Mouse (Mus musculus) kidney, adult 18-20 months (tissue): ENCODE measurements around the gene Pi4k2b.
A peak's percentile ranks its signal among the peaks of the same experiment; 100 is the strongest.

Source experiments
- DNase-seq: peaks from one replicate; pipeline ENCODE4 v3.0.0; 2021

Pi4k2b gene

DNA sequence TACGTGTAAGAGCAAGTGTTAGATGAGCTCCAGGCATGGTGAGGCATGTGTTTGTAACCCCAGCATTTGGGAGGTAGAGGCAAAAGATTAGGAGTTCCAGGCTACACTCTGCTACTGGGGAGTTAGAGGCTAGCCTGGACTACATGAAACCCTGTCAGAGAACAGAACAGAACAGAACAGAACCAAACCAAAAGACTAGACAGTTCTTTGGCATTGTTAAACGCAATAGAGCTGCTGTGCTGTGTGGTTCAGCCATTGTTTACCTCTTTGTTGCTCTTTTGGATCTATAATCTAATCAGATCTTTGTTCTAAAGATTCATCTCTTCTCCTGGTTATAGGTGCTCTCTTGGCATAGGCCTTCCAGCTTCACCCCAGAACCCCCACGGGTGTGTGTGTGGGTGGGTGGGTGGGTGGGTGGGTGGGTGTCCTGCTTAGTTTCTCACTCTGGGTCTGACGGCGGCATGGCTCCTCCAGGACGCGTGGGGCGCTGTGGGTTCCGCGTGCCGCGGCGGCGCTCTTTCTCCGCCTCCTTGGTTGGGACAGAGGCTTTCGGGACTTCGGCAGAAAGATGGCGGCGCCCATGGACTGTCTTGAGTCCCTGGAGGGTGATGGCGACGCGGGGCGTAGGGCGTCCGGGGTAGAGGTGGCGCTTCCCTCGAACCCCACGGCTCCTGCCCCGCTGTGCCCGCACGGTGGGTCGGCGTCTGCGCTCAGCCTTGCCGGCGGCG lies 41.3 kb downstream of the Pi4k2b start:
- peak; percentile 89 for DNase-seq

DNA sequence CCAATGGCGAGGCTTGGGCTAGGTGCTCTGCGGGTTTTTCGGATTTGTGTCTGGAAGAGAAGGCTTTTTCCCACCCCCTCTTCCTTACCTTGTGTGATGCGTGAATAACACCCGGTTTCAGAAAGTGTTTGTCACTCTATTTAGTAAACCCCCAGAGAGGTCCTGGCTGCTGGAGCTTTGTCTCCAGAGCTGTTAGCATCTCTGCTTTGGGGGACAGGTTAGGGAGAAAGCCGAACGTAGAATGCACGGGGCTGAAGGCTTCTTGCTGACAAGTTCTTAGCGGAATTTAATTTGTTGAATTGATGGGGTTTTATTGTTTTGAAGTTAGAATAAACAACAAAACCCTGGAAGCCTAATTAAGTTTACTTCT lies 41.9 kb downstream of the Pi4k2b start:
- no peak for DNase-seq

- no peak for DNase-seq
Observed at GRCm38 (mm10) chr5:52783957-52784356, 42.6 kb downstream of the Pi4k2b start.

- DNase-seq, result no peak
Observed at GRCm38 (mm10) chr5:52786556-52787322, 45.4 kb downstream of the Pi4k2b start.

GRCm38 (mm10) chr5:52793230-52793629 lies 51.9 kb downstream of the Pi4k2b start:
- DNase-seq, result no peak

DNA sequence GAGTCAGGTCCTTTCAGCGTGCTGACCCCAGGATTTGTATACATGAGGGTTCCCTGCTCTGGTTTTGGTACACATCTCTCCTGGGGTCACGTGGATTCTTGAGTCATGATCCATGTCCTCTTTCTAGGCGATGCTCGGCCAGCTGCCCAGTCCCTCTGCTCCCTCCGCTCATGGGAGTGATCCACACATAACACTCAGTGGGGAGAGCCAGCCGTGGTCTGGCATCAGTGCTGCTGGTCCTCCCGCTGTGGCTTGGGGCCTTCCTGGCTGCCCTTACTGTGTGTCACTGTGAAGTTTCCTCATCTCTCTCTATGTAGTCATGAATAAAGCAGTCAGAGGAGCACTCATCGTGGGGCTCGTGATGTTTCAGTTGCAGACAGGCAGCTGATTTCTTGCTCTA lies 52.7 kb downstream of the Pi4k2b start:
- no peak for DNase-seq

DNA sequence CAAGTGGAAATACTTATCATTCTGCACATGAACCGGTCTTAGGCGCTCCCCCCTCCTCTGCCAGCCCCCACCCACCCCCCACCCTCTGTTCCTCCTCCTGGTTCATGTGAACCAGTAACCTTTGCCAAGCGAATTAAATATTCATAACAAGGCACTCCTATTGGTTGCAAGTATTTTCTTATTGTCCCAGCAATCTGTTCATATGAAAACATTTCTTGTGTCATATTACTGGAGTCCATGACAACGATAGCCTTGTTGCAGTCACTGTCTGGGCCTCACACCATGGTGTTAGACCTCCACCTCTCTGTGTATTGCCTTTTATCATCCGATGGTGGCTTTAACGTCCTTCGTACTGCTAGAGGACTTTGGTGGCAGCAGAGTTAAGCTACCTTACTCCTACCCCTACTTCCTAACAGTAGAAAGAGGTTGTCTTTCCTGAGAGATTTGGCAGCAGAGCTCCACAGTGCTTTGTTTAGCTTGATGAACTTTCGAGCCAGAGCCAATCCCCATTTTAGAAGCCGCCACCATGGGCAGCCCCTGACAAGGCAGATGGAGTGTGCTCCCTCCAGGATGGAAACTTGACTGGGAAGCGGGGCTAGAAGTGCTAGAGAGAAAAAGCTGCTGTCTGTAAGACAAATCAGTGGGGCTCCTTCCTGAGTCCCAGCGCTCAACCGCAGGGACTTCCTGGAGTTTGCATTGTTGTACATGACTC lies 58.1 kb downstream of the Pi4k2b start:
- no peak for DNase-seq

- DNase-seq, result no peak
Observed at GRCm38 (mm10) chr5:52805801-52806200, 64.4 kb downstream of the Pi4k2b start.

GRCm38 (mm10) chr5:52806349-52806748 lies 65.0 kb downstream of the Pi4k2b start:
- no peak for DNase-seq

GRCm38 (mm10) chr5:52807030-52807429 lies 65.7 kb downstream of the Pi4k2b start:
- no peak for DNase-seq

DNA sequence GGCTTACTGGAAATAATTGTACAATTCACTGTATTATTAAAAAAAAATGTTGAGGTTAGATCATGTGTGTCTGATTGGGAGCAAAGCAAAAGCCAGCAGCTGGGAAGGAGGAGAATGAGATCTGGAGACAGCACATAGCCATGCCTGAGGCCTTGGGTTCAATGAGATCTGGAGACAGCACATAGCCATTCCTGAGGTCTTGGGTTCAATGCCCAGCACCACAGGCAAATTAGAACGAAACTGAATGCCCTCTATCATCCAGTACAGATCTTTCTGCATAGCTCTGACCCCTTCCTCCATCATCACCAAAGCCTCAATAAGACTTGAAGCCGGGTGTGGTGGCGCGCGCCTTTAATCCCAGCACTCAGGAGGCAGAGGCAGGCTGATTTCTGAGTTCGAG lies 69.1 kb downstream of the Pi4k2b start:
- no peak for DNase-seq

DNA sequence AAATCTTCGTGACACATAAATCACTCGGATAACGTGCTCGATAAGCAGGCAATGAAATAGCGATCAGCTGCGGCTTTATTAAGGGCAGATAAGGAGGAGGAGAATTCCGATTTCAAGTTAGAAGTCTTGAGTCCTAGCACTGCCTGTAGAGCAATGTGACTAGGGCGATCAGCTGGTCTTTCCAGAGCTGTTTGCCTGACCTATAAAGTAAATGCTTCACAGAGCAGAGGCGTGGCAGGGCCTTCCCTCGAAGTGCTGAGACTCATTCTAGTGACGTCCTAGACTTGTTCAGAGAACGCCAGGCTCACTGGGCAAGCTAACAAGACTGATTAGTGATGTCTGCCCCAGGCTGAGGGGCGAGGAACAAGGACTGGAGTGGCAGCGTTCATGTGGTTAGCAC lies 69.7 kb downstream of the Pi4k2b start:
- DNase-seq, result no peak

DNA sequence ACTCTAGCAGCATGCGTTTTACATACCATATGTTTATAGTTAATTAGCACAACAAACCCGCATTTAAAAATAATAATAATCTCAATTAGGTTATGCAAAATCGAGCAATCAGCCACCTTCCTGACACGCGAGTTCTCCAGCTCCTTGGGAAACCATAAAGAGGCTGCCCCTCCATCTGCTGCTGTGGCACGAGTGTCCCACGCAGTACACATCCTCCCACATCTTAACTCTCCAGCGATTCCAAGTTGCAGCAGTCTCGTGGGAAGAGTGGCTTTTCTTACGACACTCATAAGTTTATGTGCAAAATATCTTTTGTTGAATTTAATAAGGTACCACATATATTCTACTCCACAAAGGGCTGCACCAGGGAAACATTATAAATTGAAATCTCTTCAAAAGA lies 71.1 kb downstream of the Pi4k2b start:
- DNase-seq, result no peak

DNA sequence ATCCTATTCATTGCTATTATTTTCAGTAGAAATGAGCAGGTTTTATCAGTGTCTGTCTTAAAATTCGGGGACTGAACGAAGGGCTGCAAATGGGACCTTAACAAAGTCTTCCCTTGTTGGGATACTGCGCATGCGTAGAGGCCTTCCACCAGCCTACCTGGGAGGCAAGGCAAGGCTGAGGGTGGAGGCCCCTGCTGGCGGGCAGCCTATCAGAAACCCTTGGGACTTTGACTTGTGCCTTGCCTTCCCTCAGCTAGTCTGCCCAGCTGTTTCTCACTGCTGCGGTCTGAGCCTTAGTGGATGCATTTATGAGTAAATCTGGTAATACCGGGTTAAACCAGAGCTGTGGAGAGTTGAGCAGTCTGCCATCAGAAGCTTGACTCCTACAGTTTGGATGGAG lies 71.9 kb downstream of the Pi4k2b start:
- no peak for DNase-seq

- DNase-seq, result no peak
Observed at GRCm38 (mm10) chr5:52818676-52819075, 77.3 kb downstream of the Pi4k2b start.
